Mouse (Mus musculus): ENCODE results near the gene Lamb2.

DNA sequence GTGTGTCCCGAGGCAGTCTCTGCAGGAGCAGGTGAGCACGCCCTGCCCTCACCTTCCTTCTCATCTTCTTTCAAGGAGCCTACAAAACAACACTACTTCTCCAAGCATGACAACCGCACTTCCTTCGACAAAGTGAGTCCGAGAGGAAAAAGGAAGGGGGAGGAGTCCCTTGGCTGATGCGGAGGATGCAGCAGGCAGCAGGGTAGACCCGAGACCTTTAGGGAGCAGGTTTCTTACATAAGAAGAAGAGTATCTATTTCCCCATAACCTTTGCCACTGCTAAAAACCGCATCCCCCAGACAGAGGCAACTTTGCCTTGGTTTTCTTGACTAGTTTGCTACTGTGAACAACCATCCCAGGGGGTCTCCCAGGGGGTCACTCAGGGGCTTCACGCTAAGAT lies 34.4 kb upstream of the Lamb2 start:
- no peak for TF ChIP-seq CTCF (IDR thresholded peaks at IDR 0.05)
- no peak for TF ChIP-seq POLR2A (IDR thresholded peaks at IDR 0.05; ENCODE audit: insufficient read depth, low read depth, low read length)

Measured in heart, adult 2 months (tissue).